Mouse (Mus musculus): ENCODE data around the gene Cys1. TPM values are rescaled to one million over a fixed set of nuclear protein-coding genes. Genes with fewer than 3 reads are reported as not detected.
"Not testable (repeated sequence)": the region's sequence is repeated elsewhere in the genome, so short reads cannot be mapped to it uniquely, and the experiment has no call there.

Cys1 gene
- polyA plus RNA-seq, 1 experiment, result 1.6 TPM

GRCm38 (mm10) chr12:24707480-24707802 lies 25.8 kb upstream of the Cys1 start:
- Histone ChIP-seq H3K4me1 (ENCODE audit: control insufficient read depth, insufficient read depth, insufficient read length, low read length) (no peaks in the 10 kb centered on the region), H3K27ac (replicated peaks; ENCODE audit: low read depth, low read length) (no peak overlapping the region), H3K4me3 (ENCODE audit: insufficient read depth, low read depth, low read length) (no peak overlapping the region)

- no peak overlapping the region for H3K4me3 ChIP-seq (ENCODE audit: insufficient read depth, low read depth, low read length)
- no peaks in the 10 kb centered on the region for H3K4me1 ChIP-seq (ENCODE audit: control insufficient read depth, insufficient read depth, insufficient read length, low read length)
- H3K27ac ChIP-seq (replicated peaks; ENCODE audit: low read depth, low read length), result no peak overlapping the region
Observed at GRCm38 (mm10) chr12:24706764-24707479, 25.3 kb upstream of the Cys1 start.

DNA sequence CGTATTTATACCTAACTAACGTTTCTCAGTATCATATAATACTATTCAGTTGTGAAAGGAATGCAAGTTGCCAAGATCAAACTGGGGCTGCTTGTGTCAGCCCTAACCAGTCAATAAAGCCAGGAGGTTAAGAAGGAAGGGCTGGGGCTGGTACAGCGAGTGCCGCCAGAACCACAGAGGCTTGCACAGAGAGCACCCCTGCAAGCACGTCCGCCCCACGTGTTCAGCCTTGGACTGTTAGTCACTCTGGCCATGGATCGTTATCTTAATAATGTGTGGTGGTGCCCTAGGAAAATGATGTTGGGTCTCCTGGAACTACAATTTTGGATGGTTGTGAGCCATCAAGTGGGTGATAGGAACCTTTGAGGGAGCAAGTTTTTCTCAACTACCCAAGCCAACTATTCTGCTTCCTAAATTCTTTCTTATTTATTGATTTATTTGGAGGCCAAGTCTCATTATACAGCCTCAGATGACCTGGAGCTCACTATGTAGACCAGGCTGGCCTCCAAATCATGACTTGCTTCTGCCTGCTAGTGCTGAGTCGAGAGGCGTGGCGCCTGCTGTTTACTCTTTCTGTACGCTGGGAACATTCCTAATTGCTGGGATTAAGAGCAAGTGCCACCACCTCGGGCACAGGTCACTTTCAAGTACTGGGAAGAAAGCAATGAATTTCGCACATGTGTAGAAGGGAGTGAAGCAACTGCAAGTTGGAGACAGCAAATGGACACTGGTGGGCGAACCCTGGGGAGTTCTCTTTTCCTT lies 24.1 kb upstream of the Cys1 start:
- H3K27ac ChIP-seq (replicated peaks; ENCODE audit: low read depth, low read length), result no peak overlapping the region
- no peaks in the 10 kb centered on the region for H3K4me1 ChIP-seq (ENCODE audit: control insufficient read depth, insufficient read depth, insufficient read length, low read length)
- no peak overlapping the region for H3K4me3 ChIP-seq (ENCODE audit: insufficient read depth, low read depth, low read length)

GRCm38 (mm10) chr12:24703013-24703412 lies 21.4 kb upstream of the Cys1 start:
- H3K4me3 ChIP-seq (ENCODE audit: insufficient read depth, low read depth, low read length), result no peak overlapping the region
- no peak overlapping the region for H3K27ac ChIP-seq (replicated peaks; ENCODE audit: low read depth, low read length)
- no peaks in the 10 kb centered on the region for H3K4me1 ChIP-seq (ENCODE audit: control insufficient read depth, insufficient read depth, insufficient read length, low read length)

DNA sequence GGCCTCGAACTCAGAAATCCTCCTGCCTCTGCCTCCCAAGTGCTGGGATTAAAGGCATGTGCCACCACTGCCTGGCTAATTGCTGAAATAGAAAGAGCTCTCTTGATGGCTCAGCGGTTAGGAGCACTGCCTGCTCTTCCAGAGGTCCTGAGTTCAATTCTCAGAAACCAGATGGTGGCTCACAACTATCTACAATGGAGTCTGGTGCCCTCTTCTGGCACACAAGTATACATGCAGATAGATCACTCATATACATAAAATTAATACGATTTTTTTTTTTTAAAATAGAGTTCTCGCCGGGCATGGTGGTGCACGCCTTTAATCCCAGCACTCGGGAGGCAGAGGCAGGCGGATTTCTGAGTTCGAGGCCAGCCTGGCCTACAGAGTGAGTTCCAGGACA lies 20.0 kb upstream of the Cys1 start:
- H3K4me1 ChIP-seq (ENCODE audit: control insufficient read depth, insufficient read depth, insufficient read length, low read length); H3K27ac ChIP-seq (replicated peaks; ENCODE audit: low read depth, low read length); H3K4me3 ChIP-seq (ENCODE audit: insufficient read depth, low read depth, low read length): not testable (repeated sequence)

DNA sequence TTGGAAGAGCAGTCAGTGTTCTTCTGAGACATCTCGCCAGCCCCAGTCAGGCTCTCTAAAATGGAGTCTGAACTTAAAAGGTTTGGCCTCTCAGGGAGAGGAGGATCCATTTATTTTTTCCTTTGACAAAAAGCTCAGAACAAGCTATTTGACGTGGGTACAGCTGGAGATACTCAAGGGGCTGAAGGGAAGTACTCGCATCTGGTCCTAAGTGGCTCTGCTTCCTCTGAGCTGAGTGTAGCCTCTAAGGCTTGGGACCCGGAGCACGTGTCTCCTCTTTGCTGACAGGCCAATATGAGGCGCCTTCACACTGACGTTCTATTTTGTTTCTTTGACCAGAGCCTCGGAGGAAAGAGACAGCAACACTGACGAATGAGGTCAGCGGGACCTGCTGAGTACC lies 18.0 kb upstream of the Cys1 start:
- no peaks in the 10 kb centered on the region for H3K4me1 ChIP-seq (ENCODE audit: control insufficient read depth, insufficient read depth, insufficient read length, low read length)
- H3K27ac ChIP-seq (replicated peaks; ENCODE audit: low read depth, low read length), result no peak overlapping the region
- H3K4me3 ChIP-seq (ENCODE audit: insufficient read depth, low read depth, low read length), result no peak overlapping the region

- H3K4me3 ChIP-seq (ENCODE audit: insufficient read depth, low read depth, low read length), result no peak overlapping the region
- no peaks in the 10 kb centered on the region for H3K4me1 ChIP-seq (ENCODE audit: control insufficient read depth, insufficient read depth, insufficient read length, low read length)
- no peak overlapping the region for H3K27ac ChIP-seq (replicated peaks; ENCODE audit: low read depth, low read length)
Observed at GRCm38 (mm10) chr12:24698514-24698913, 16.9 kb upstream of the Cys1 start.

DNA sequence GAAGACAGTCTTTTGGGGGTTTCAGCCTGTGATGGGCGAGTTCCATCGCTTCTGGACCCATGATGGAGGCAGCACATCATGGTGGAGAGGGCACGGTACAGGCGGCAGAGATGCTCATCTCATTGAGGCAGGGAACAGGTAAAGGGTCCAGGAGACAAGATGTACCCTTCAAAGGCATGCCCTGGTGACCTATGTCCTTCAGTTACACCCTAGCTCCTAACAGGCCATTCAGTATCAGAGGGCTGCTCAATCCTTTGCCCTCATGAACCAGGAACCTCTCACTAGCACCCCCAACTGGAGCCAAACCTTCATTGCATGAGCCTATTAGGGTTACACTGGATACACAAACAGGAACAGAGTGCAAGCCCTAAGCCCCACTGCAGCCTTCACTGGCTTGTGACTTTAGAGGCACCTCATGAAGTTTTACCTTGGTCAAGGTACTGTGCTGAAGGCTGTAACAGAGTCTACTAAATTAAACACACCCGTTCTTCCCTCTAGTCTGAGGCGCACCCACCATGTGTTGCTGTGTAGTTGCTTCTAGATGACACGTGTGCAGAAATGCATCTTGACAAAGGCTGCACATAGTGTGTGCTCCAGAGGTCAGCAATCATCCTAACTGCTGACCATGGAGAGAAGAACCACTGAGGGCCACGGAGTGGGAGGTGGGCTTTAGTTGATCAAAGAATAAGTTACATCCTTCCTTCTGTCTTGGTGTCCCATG lies 16.0 kb upstream of the Cys1 start:
- Histone ChIP-seq H3K27ac (replicated peaks; ENCODE audit: low read depth, low read length) (no peak overlapping the region), H3K4me1 (ENCODE audit: control insufficient read depth, insufficient read depth, insufficient read length, low read length) (no peaks in the 10 kb centered on the region), H3K4me3 (ENCODE audit: insufficient read depth, low read depth, low read length) (no peak overlapping the region)

DNA sequence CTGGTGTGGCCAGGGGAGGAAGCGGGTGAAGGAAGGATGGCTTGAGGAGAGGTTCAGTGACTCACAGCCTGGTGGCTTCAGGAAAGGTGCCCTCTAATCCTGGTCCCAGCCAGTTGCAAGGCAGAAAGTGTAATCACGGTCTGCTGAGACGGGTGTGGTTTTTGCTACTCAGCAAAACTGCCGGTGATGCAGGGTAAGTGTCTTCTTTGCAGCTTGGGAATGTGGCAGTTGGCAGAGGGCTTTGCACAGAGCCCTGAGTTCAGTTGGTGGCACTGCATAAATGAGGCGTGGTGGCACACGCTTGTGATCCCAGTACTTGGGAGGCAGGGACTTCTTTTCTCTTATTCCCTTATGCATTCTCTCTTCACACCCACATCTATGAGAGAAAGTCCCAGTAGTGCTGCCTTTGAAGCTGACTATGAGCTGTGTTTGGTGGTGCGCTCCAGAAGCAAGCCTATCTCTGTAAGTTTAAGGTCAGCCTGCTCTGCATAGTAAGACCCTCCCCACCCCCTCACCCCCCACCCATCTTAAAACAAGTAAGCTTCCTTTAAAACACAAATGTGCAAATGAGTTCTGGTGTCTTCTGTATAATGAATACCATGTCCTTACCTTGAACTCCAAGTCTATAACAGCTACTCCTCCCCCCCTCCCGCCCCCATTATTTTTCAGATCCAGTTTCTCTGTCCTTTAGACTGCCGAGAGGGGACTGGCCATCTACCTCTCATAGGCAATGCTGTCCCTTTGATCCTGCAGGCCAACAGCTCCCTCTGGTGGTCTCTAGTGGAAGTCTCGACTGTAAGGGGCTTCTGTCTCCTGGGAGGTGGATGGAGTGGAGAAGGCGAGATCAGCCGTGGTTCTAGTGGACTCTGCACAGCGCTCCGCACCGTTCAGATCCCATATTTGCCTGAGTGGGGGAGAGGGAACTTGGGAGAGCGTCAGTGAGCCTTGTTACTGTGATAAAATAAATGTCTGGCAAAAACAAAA lies 15.2 kb upstream of the Cys1 start:
- Histone ChIP-seq H3K4me1 (ENCODE audit: control insufficient read depth, insufficient read depth, insufficient read length, low read length) (no peaks in the 10 kb centered on the region), H3K27ac (replicated peaks; ENCODE audit: low read depth, low read length) (no peak overlapping the region), H3K4me3 (ENCODE audit: insufficient read depth, low read depth, low read length) (no peak overlapping the region)

DNA sequence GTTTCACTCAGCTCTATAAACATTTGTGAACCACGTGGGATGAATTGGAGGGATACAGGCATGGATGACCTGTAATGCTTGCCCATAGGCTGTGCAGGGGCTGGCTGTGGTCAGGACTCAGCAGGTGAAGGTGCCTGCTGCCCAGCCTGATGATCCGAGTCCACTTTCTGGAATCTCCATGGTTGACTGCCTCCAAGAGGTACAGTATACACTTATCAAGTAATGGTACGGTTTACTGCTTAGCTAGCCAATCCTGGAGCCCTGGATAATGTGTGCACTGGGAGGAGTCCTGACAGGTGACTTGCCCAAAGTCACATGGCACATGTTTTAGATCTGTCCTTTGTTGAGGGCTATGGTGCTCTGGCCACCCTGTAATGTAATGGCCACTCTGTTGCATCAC lies 8.7 kb upstream of the Cys1 start:
- Histone ChIP-seq H3K4me3 (ENCODE audit: insufficient read depth, low read depth, low read length) (no peak overlapping the region), H3K27ac (replicated peaks; ENCODE audit: low read depth, low read length) (no peak overlapping the region), H3K4me1 (ENCODE audit: control insufficient read depth, insufficient read depth, insufficient read length, low read length) (no peaks in the 10 kb centered on the region)

DNA sequence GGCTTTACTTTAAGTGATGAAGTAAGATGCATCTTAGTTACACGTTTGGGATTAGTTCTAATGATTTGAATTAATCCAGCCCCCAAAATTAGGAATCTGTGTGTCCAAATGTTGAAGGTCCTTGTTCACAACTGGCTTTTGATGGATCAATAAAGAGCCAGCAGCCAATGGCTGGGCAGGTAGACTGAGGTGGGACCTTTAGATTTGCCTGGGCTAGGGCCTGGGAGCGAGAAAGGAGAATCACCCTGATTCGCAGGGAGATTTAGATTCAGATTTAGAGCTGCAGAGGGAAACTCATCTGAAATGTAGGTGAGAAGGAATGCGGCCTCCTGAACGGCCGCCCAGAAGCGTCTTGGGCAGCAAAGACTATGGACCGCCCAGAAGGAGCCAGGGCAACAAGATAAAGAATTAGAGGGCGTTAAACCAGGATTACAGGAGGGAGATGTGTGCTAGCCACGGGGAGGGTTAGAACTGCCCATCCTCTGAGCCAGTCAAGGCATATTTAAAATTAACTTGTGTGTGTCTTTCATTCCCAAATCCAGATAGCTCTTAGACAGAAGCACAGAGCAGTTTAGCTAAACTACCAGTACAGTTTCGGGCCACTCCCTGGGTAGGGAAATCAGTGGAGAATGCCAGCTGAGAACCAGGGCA lies 5.2 kb upstream of the Cys1 start:
- H3K4me3 ChIP-seq (ENCODE audit: insufficient read depth, low read depth, low read length), result no peak overlapping the region
- H3K4me1 ChIP-seq (ENCODE audit: control insufficient read depth, insufficient read depth, insufficient read length, low read length), result no peaks in the 10 kb centered on the region
- H3K27ac ChIP-seq (replicated peaks; ENCODE audit: low read depth, low read length), result no peak overlapping the region

DNA sequence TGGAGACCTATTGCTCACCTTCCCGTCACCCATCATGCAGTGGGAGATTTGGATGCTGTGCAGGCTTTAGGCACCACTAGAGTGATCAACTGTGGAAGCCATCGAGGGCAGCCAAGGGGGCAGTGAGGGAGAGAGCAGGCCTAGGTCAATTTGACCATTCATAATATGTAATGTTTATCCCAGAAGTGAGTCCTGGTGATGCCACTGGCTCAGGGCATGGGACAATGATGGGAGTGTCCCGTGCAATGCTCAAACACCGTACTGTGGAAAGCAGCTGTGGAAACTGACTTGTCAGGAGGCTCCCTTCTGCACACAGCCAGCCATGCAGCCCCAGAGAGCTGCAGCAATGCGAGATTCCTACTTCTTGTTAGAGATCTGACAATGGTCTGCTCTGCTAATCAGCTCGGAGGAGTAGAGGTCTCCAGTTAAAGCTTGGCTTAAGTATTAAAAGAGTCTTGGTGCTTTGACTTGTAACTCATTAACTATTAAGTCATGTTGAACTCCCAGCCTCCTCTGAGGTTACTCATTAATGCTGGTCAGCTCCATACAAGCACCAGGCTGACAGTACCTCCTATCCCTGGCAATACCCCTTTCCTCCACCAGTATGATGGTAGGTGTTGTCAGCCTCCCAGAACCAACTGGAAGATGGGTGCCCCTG lies 4.6 kb upstream of the Cys1 start:
- H3K4me1 ChIP-seq (ENCODE audit: control insufficient read depth, insufficient read depth, insufficient read length, low read length), result no peaks in the 10 kb centered on the region
- H3K4me3 ChIP-seq (ENCODE audit: insufficient read depth, low read depth, low read length), result no peak overlapping the region
- no peak overlapping the region for H3K27ac ChIP-seq (replicated peaks; ENCODE audit: low read depth, low read length)

- H3K4me1 ChIP-seq (ENCODE audit: control insufficient read depth, insufficient read depth, insufficient read length, low read length), result peaks cover 3% of the 10 kb centered on the region; the same call in 1 of the 2 replicates
- no peak overlapping the region for H3K4me3 ChIP-seq (ENCODE audit: insufficient read depth, low read depth, low read length)
- H3K27ac ChIP-seq (replicated peaks; ENCODE audit: low read depth, low read length), result no peak overlapping the region
Observed at GRCm38 (mm10) chr12:24683461-24683860, 1.8 kb upstream of the Cys1 start.

DNA sequence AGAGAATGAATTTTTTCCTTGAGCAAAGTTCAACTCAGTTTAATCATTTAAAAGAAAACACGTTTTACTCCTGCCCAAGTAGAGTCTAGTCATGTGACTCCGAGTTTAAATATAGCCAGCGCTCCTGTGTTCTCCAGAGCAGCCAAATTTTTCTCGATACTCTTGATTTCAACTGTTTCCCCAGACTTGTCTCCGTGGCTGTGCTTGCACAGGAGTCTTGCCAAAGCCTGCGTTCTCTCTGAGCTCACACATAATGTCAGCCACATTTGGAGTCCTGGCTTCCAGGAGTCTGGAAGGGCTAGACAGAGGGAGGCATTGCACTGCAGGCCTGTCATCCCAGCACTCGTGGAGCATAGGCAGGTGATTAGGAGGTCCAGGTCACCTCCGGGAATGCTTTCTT lies 950 bp upstream of the Cys1 start:
- Histone ChIP-seq H3K4me3 (ENCODE audit: insufficient read depth, low read depth, low read length) (no peak overlapping the region), H3K27ac (replicated peaks; ENCODE audit: low read depth, low read length) (no peak overlapping the region), H3K4me1 (ENCODE audit: control insufficient read depth, insufficient read depth, insufficient read length, low read length) (peaks cover 3% of the 10 kb centered on the region; the same call in 1 of the 2 replicates)
